In the genomic region with DNA sequence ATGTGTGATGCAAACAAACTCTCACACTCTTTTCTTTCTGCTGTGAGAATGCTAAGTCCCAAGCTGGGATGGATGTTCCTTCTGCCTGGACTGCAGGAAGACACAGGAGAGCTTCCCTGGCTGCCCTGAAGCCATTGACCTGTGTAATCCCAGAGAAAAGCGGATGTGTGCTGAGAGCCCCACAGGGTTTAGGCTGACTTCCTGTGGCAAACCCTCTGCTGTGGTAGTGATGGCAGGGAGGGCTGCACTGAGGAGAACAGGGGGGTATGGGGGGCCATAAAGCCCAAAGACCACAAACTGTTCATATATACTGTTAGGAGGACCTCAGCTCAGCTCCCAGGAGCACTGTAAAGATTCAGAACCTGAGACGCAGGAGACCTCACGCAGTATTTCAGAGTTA, we compare ENCODE assay signal across 17 mouse cellular contexts. TPM values are rescaled to one million over a fixed set of nuclear protein-coding genes. Genes with fewer than 3 reads are reported as not detected.
DNase-seq lines count a peak whose midpoint lies in the region; ATAC-seq lines count a peak whose summit lies in the region.
"Had no signal": no experiment of that assay in that cellular context is flagged by ENCODE, and none has a peak within 500 bp of the region (broad histone marks: within the 10 kb centered on the region; RNA-seq: fewer than 3 reads in every experiment).

No protein-coding gene starts in this region.

- no peaks in the 10 kb centered on the region for H3K27me3 ChIP-seq in kidney, embryonic 14.5 days (ENCODE audit: control insufficient read depth, insufficient read depth, low read length)
- no peaks in the 10 kb centered on the region for H3K27me3 ChIP-seq in embryonic facial prominence, embryonic 10.5 days (replicated peaks; ENCODE audit: low read depth, poor library complexity, severe bottlenecking)
- H3K27me3 ChIP-seq: heart, embryonic 13.5 days; limb, embryonic 15.5 days; lung, embryonic 15.5 days; stomach, embryonic 15.5 days had no signal

- H3K4me3 ChIP-seq in kidney, embryonic 14.5 days (ENCODE audit: low read length) = no peak overlapping the region
- no peak overlapping the region for H3K4me3 ChIP-seq in embryonic facial prominence, embryonic 10.5 days
- H3K4me3 ChIP-seq: heart, embryonic 13.5 days; limb, embryonic 15.5 days; lung, embryonic 15.5 days; stomach, embryonic 15.5 days had no signal

- H3K4me2 ChIP-seq in kidney, embryonic 14.5 days (replicated peaks; ENCODE audit: low read depth, low read length) = no peak overlapping the region
- H3K4me2 ChIP-seq: heart, embryonic 13.5 days; limb, embryonic 15.5 days; lung, embryonic 15.5 days; stomach, embryonic 15.5 days had no signal

- no peak for ATAC-seq in kidney, embryonic 14.5 days (ENCODE audit: low FRiP score, low TSS enrichment)
- ATAC-seq in megakaryocyte progenitor cell, adult 5-6 weeks (replicated peaks; ENCODE audit: poor library complexity) = peak; percentile 42
- ATAC-seq: activated CD4-positive, CD25-positive, alpha-beta regulatory T cell, adult 4 months; CD4-positive, CD25-positive, alpha-beta regulatory T cell, adult 4 months; forebrain, embryonic 14.5 days; hindbrain, embryonic 16.5 days had no signal

- WGBS in kidney, embryonic 14.5 days = 47% methylated on average over 3 of the region's 3 CpGs
- 63% methylated on average over 3 of the region's 3 CpGs for WGBS in embryonic facial prominence, embryonic 10.5 days

- DNase-seq in kidney, postnatal 4 days = no peak
- peak; percentile 29 for DNase-seq in T-cell, adult 2 months (ENCODE audit: low spot score)
- no peak for DNase-seq in embryonic facial prominence, embryonic 10.5 days (ENCODE audit: low spot score)
- DNase-seq in layer of hippocampus, adult 8-10 months (ENCODE audit: low spot score in 2 of 2) = no peak
- no peak for DNase-seq in yolk sac, embryonic 10.5 days (ENCODE audit: low spot score)
- DNase-seq: adrenal gland, postnatal 36 days; kidney, adult 2 months had no signal

- H3K36me3 ChIP-seq in kidney, embryonic 14.5 days (ENCODE audit: control insufficient read depth, insufficient read depth, low read length) = no peaks in the 10 kb centered on the region
- H3K36me3 ChIP-seq in embryonic facial prominence, embryonic 10.5 days (replicated peaks) = no peaks in the 10 kb centered on the region
- H3K36me3 ChIP-seq: lung, embryonic 15.5 days; stomach, embryonic 15.5 days had no signal

- no peaks in the 10 kb centered on the region for H3K9me3 ChIP-seq in kidney, embryonic 14.5 days (ENCODE audit: control insufficient read depth, low read length)
- H3K9me3 ChIP-seq in embryonic facial prominence, embryonic 10.5 days = no peaks in the 10 kb centered on the region
- H3K9me3 ChIP-seq: heart, embryonic 13.5 days; limb, embryonic 15.5 days; lung, embryonic 15.5 days; stomach, embryonic 15.5 days had no signal

- H3K9ac ChIP-seq in kidney, embryonic 14.5 days (ENCODE audit: low read depth, low read length) = no peak overlapping the region; the same call in 1 of the 2 replicates
- H3K9ac ChIP-seq: heart, embryonic 13.5 days; limb, embryonic 15.5 days; lung, embryonic 15.5 days; stomach, embryonic 15.5 days had no signal

- H3K27ac ChIP-seq in kidney, embryonic 14.5 days (ENCODE audit: low read depth, low read length) = peak overlapping the region; percentile 34; the same call in 1 of the 2 replicates
- peak overlapping the region; percentile 62 for H3K27ac ChIP-seq in embryonic facial prominence, embryonic 10.5 days (replicated peaks)
- H3K27ac ChIP-seq: heart, embryonic 13.5 days; lung, embryonic 15.5 days; stomach, embryonic 15.5 days had no signal

- peaks cover 30% of the 10 kb centered on the region for H3K4me1 ChIP-seq in kidney, embryonic 14.5 days (ENCODE audit: control insufficient read depth, insufficient read depth, low read length)
- H3K4me1 ChIP-seq in embryonic facial prominence, embryonic 10.5 days = peaks cover 48% of the 10 kb centered on the region

RNA-seq across cellular contexts. Expression of a gene that starts 57.3 kb away (rescaled TPM):
- 21.1 and 27.3 TPM in 2 replicates for polyA plus RNA-seq in kidney, embryonic 14.5 days (2014; fragmentation: Nextera tagmentation; extraction: Ambion mirVana)
- polyA plus RNA-seq in embryonic facial prominence, embryonic 10.5 days (2016; fragmentation: Nextera tagmentation; extraction: Ambion mirVana) = 9.0 and 11.2 TPM in 2 replicates
- 18.3 and 26.9 TPM in 2 replicates for total RNA-seq in megakaryocyte progenitor cell, adult 5-6 weeks (2015)
- total RNA-seq in megakaryocyte progenitor cell, adult 5-6 weeks (2017) = 5.6 and 16.3 TPM in 2 replicates
- 10 to 100 TPM; 20.5 to 24.6 (median 21.8) TPM for total RNA-seq in layer of hippocampus, adult 8-10 months (2022)
